Mouse (Mus musculus): ENCODE results near the gene Phactr3.

DNA sequence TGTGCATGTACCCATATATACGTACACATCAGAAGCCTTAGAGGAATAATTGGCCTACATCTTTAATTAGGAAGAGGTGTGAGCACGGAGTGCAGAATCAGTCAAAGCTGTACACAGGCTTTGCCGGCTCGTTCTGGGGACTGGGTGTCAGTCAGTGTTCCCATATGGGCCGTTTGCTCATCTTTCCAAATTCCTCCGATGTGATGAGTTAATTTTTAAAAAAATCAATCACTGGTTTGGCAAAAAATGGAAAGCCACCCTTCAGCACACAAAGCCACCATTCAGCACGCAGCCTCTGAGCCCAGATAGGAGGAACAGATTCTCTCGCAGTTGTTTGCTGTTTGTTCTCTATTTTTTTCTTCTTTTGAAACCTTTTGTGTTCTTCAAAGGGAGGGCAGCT lies 110.5 kb downstream of the Phactr3 start:
- TF ChIP-seq CTCF (IDR thresholded peaks at IDR 0.05; ENCODE audit: insufficient read depth, low read length), result no peak
- no peak for TF ChIP-seq POLR2A (IDR thresholded peaks at IDR 0.05; ENCODE audit: borderline replicate concordance, extremely low read depth, low read depth, low read length)

Measured in lung, adult 2 months (tissue).